Mouse (Mus musculus): ENCODE data around the gene Hibadh. TPM values are rescaled to one million over a fixed set of nuclear protein-coding genes. Genes with fewer than 3 reads are reported as not detected.

The Hibadh gene
- polyA plus RNA-seq (2014; fragmentation: Illumina TruSeq; extraction: RNeasy Lipid Tissue Mini Kit (QIAGEN cat#74804); ENCODE audit: low read depth, low replicate concordance): 327 TPM

DNA sequence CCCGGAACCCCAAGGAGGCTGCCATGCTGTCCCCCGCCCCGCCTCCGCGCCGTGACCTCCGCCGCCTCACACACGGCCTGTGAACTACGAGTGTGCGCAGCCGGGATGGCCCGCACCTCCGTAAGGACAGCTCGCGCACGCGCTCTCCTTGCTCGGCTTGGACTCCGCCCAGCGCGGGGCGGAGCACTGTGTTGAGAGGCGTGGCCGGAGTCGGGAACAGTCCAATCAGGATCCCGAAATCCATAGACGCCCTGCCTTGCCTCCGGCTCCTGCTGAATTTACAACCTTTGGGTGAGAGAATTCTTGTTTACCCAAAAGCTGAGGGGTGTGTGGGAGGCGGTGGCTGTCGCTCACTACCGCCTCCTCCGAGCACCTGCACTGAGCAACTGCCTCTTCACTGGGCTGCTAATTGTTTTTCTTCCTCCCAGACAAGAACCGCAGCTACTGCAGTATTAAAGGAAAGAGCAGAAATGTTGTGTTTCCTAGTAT, at the start of gene Hibadh:
TSS of gene Hibadh (minus strand) at position 166 of the 489 bp plus-strand sequence.

Other genes with a start within 250 kb of the Hibadh start
- 88.2 TPM for gene Tax1bp1, start 73.3 kb upstream of the Hibadh start, polyA plus RNA-seq (2014; fragmentation: Illumina TruSeq; extraction: RNeasy Lipid Tissue Mini Kit (QIAGEN cat#74804); ENCODE audit: low read depth, low replicate concordance)

All from heart, adult 10 weeks (tissue).